Mouse (Mus musculus) lung, postnatal 0 days (tissue): Measurements from ENCODE around the gene Fscn3.

Source experiments
- CTCF ChIP-seq: IDR thresholded peaks from 2 replicates; pipeline ENCODE4 v1.5.1; 2016; ENCODE audit warnings: antibody characterized with exemption, mild to moderate bottlenecking
- EP300 ChIP-seq: IDR thresholded peaks from 2 replicates; pipeline ENCODE4 v1.6.1; 2016; ENCODE audit warnings: antibody characterized with exemption, mild to moderate bottlenecking, control low read depth

- TF ChIP-seq CTCF (no peak), EP300 (no peak)
These were observed 43.9 kb downstream of the Fscn3 start for GRCm38 (mm10) chr6:28471284-28472035.
